Mouse (Mus musculus): ENCODE results near the gene Prkch. TPM values are rescaled to one million over a fixed set of nuclear protein-coding genes. Genes with fewer than 3 reads are reported as not detected.

The Prkch gene
- polyA plus RNA-seq, 1 experiment: 43.1 TPM

DNA sequence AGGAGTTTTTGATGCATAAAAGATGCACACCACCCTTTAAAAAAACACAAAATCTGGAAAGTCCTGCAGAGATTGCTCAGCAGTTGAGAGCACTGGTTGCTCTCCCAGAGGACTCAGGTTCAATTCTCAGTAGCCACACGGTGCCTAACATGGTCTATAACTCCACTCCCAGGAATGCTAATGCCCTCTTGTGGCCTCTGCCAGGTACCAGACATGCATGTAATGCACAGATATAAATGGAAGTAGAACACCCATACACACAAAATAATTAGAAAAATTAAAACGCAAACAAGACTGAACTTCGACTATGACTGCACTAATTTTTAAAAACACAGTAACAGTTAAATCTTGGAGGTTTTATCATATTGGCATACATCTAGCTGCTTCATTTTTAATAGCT, 119.8 kb downstream of the Prkch start:
- Histone ChIP-seq H3K27ac (ENCODE audit: control insufficient read depth, insufficient read depth, low read length) (no peak overlapping the region), H3K4me3 (ENCODE audit: control insufficient read depth, insufficient read depth, low read length) (no peak overlapping the region), H3K4me1 (replicated peaks; ENCODE audit: control insufficient read depth, insufficient read depth, low read length) (peaks cover 17% of the 10 kb centered on the region), H3K27me3 (ENCODE audit: control insufficient read depth, insufficient read depth, low read length) (no peaks in the 10 kb centered on the region), H3K36me3 (ENCODE audit: control insufficient read depth, insufficient read depth, low read length) (peaks cover 9% of the 10 kb centered on the region)
- WGBS: 90% methylated on average over 3 of the region's 3 CpGs
- DNase-seq: no peak
- no peak for TF ChIP-seq POLR2A (IDR thresholded peaks at IDR 0.05; ENCODE audit: control insufficient read depth, extremely low read depth, insufficient read depth, low read length, poor library complexity)
- TF ChIP-seq CTCF (IDR thresholded peaks at IDR 0.05; ENCODE audit: borderline replicate concordance, control insufficient read depth, extremely low read depth, insufficient read depth, low read length, poor library complexity): no peak

DNA sequence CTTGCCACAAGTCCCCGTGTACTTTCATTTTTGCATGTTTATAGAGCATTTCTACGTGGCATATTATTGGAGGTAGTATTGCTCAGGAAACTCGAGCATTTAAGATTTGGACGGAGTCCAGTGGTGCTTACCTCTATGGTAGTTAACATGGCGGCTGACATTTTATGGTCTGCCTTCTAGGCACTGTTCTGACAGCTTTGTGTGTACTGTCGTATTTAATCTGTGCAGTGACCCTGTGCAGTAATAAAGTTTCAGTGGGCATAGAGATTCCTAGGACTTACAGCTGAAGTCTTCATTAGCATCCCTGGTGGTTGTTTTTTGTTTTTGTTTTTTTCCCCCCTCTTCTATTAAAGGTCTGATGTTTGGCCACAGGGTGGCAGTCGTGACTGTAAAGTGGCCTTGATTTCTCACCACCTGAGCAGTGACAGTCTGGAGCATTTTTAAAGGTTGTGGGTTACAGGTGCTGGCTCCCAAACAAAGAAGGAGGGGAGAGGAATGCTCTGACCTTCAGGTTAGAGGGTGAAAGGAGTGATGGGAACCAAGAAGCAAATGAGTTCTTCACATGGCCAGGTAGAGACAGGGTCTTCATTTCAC, 120.6 kb downstream of the Prkch start:
- Histone ChIP-seq H3K36me3 (ENCODE audit: control insufficient read depth, insufficient read depth, low read length) (peaks cover 9% of the 10 kb centered on the region), H3K27ac (ENCODE audit: control insufficient read depth, insufficient read depth, low read length) (no peak overlapping the region), H3K27me3 (ENCODE audit: control insufficient read depth, insufficient read depth, low read length) (no peaks in the 10 kb centered on the region), H3K4me1 (replicated peaks; ENCODE audit: control insufficient read depth, insufficient read depth, low read length) (peaks cover 13% of the 10 kb centered on the region), H3K4me3 (ENCODE audit: control insufficient read depth, insufficient read depth, low read length) (no peak overlapping the region)
- WGBS: 76% methylated on average over 7 of the region's 7 CpGs
- no peak for TF ChIP-seq CTCF (IDR thresholded peaks at IDR 0.05; ENCODE audit: borderline replicate concordance, control insufficient read depth, extremely low read depth, insufficient read depth, low read length, poor library complexity)
- TF ChIP-seq POLR2A (IDR thresholded peaks at IDR 0.05; ENCODE audit: control insufficient read depth, extremely low read depth, insufficient read depth, low read length, poor library complexity): no peak
- DNase-seq: peak; percentile 54

GRCm38 (mm10) chr12:73708498-73708897, 123.9 kb downstream of the Prkch start:
- peak overlapping the region; percentile 19; the same call in 1 of the 2 replicates for H3K27ac ChIP-seq (ENCODE audit: control insufficient read depth, insufficient read depth, low read length)
- WGBS: 77% methylated on average over 5 of the region's 5 CpGs

DNA sequence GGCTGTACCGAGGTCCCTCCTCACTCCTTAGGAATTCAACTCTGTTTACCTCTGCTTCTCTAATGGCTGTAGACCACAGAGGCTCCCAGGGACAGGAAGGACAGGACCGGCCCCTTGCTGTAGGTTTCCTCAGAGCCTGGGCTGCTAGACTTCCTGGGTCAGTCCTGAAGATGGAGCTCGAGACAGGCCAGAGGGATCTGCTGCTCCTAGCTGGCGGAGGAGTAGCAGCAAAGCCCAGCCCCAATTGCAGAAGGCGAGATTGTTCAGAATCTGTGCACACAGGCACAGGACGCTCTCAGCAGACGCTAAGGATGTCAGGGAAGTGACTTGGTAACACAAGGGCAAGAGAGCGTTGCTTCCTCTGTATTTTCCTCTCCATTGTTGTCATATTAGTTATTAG, 124.3 kb downstream of the Prkch start:
- H3K27me3 ChIP-seq (ENCODE audit: control insufficient read depth, insufficient read depth, low read length): no peaks in the 10 kb centered on the region
- H3K4me3 ChIP-seq (ENCODE audit: control insufficient read depth, insufficient read depth, low read length): no peak overlapping the region
- no peak for DNase-seq
- 85% methylated on average over 8 of the region's 8 CpGs for WGBS
- no peaks in the 10 kb centered on the region for H3K36me3 ChIP-seq (ENCODE audit: control insufficient read depth, insufficient read depth, low read length)
- peaks cover 9% of the 10 kb centered on the region for H3K4me1 ChIP-seq (replicated peaks; ENCODE audit: control insufficient read depth, insufficient read depth, low read length)
- TF ChIP-seq POLR2A (IDR thresholded peaks at IDR 0.05; ENCODE audit: control insufficient read depth, extremely low read depth, insufficient read depth, low read length, poor library complexity): no peak
- no peak for TF ChIP-seq CTCF (IDR thresholded peaks at IDR 0.05; ENCODE audit: borderline replicate concordance, control insufficient read depth, extremely low read depth, insufficient read depth, low read length, poor library complexity)
- no peak overlapping the region for H3K27ac ChIP-seq (ENCODE audit: control insufficient read depth, insufficient read depth, low read length)

More at GRCm38 (mm10) chr12:73708498-73708897, 123.9 kb downstream of the Prkch start:
- peaks cover 9% of the 10 kb centered on the region for H3K4me1 ChIP-seq (replicated peaks; ENCODE audit: control insufficient read depth, insufficient read depth, low read length)
- H3K27me3 ChIP-seq (ENCODE audit: control insufficient read depth, insufficient read depth, low read length): no peaks in the 10 kb centered on the region
- no peak overlapping the region for H3K4me3 ChIP-seq (ENCODE audit: control insufficient read depth, insufficient read depth, low read length)
- TF ChIP-seq POLR2A (IDR thresholded peaks at IDR 0.05; ENCODE audit: control insufficient read depth, extremely low read depth, insufficient read depth, low read length, poor library complexity): no peak
- no peaks in the 10 kb centered on the region for H3K36me3 ChIP-seq (ENCODE audit: control insufficient read depth, insufficient read depth, low read length)
- DNase-seq: no peak

DNA sequence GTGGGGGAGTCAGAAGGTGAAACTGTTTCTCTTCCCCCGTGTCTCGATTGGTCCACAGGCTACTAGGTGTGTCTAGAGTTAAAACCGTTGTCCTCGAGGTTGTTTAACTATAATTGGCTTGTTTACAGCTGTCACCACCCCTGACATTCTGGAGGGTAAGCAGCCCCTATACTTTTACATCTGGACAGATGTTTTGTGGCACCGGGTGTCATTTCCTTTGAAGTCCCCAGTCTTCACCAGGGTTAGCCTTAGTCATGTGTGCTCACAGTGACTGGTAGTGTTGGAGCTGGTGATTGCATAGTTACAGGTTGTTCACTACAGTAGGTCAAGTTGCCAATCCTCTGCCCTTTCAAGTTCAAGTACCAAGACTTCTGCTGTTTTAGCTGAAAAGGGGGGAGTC, 126.2 kb downstream of the Prkch start:
- 67% methylated on average over 5 of the region's 5 CpGs for WGBS
- Histone ChIP-seq H3K36me3 (ENCODE audit: control insufficient read depth, insufficient read depth, low read length) (no peaks in the 10 kb centered on the region), H3K4me1 (replicated peaks; ENCODE audit: control insufficient read depth, insufficient read depth, low read length) (peaks cover 20% of the 10 kb centered on the region), H3K4me3 (ENCODE audit: control insufficient read depth, insufficient read depth, low read length) (no peak overlapping the region), H3K27ac (ENCODE audit: control insufficient read depth, insufficient read depth, low read length) (no peak overlapping the region), H3K27me3 (ENCODE audit: control insufficient read depth, insufficient read depth, low read length) (no peaks in the 10 kb centered on the region)
- no peak for DNase-seq
- no peak for TF ChIP-seq CTCF (IDR thresholded peaks at IDR 0.05; ENCODE audit: borderline replicate concordance, control insufficient read depth, extremely low read depth, insufficient read depth, low read length, poor library complexity)
- no peak for TF ChIP-seq POLR2A (IDR thresholded peaks at IDR 0.05; ENCODE audit: control insufficient read depth, extremely low read depth, insufficient read depth, low read length, poor library complexity)

- Histone ChIP-seq H3K36me3 (ENCODE audit: control insufficient read depth, insufficient read depth, low read length) (no peaks in the 10 kb centered on the region), H3K27ac (ENCODE audit: control insufficient read depth, insufficient read depth, low read length) (no peak overlapping the region), H3K4me3 (ENCODE audit: control insufficient read depth, insufficient read depth, low read length) (no peak overlapping the region), H3K4me1 (replicated peaks; ENCODE audit: control insufficient read depth, insufficient read depth, low read length) (peaks cover 23% of the 10 kb centered on the region), H3K27me3 (ENCODE audit: control insufficient read depth, insufficient read depth, low read length) (no peaks in the 10 kb centered on the region)
- 76% methylated on average over 6 of the region's 6 CpGs for WGBS
- TF ChIP-seq CTCF (IDR thresholded peaks at IDR 0.05; ENCODE audit: borderline replicate concordance, control insufficient read depth, extremely low read depth, insufficient read depth, low read length, poor library complexity) (no peak), POLR2A (IDR thresholded peaks at IDR 0.05; ENCODE audit: control insufficient read depth, extremely low read depth, insufficient read depth, low read length, poor library complexity) (no peak)
- no peak for DNase-seq
Measured at GRCm38 (mm10) chr12:73712122-73712521, 127.5 kb downstream of the Prkch start.

- no peak for TF ChIP-seq CTCF (IDR thresholded peaks at IDR 0.05; ENCODE audit: borderline replicate concordance, control insufficient read depth, extremely low read depth, insufficient read depth, low read length, poor library complexity)
- TF ChIP-seq POLR2A (IDR thresholded peaks at IDR 0.05; ENCODE audit: control insufficient read depth, extremely low read depth, insufficient read depth, low read length, poor library complexity): no peak
Measured at GRCm38 (mm10) chr12:73714589-73714988, 130.0 kb downstream of the Prkch start.

More at GRCm38 (mm10) chr12:73714589-73714988, 130.0 kb downstream of the Prkch start:
- WGBS: 96% methylated on average over 5 of the region's 5 CpGs
- DNase-seq: no peak
- no peak overlapping the region for H3K4me3 ChIP-seq (ENCODE audit: control insufficient read depth, insufficient read depth, low read length)
- H3K27me3 ChIP-seq (ENCODE audit: control insufficient read depth, insufficient read depth, low read length): no peaks in the 10 kb centered on the region
- H3K36me3 ChIP-seq (ENCODE audit: control insufficient read depth, insufficient read depth, low read length): no peaks in the 10 kb centered on the region; the same call in 1 of the 2 replicates
- peaks cover 24% of the 10 kb centered on the region for H3K4me1 ChIP-seq (replicated peaks; ENCODE audit: control insufficient read depth, insufficient read depth, low read length)
- H3K27ac ChIP-seq (ENCODE audit: control insufficient read depth, insufficient read depth, low read length): peak overlapping the region; percentile 33; the same call in 1 of the 2 replicates

Data from thymus, adult 2 months (tissue).